Mouse (Mus musculus): ENCODE results near the gene Apoh.

DNA sequence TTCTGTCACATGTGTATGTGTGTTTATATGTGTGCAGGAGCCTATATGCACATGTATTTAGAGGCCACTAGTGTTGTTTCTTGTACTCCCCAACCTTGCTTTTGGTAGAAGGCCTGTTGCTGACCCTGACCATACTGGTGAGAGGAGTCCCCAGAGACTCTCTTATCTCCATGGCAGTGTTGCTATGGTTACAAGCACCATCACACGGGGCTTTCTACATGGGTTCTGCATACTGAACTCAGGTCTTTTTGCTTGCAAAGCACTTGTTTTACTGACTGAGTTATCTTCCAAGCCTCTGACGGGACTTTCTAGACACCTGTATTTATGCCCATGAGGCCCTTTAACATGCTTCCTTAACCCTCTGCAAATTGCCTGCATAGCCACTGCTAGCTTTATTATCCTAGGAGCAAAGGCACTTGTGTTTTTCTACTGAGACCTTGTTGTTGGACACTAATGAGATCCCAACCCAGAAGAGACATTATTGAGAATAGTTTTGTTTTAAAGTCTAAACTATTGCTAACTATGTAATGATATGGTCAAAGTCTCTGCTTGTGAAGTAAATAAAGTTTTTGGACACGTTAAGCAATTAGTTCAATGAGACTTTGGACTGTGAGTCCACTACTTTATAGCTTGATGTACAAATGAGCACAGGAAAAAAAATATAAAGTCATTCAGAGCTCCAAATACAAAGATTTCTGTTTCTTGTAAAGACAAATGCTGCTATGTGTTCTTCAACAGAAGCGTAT is 41.9 kb downstream of the Apoh start:
- TF ChIP-seq GATA1 (IDR thresholded peaks at IDR 0.05; ENCODE audit: low read length) (no peak), TAL1 (IDR thresholded peaks at IDR 0.05; ENCODE audit: low read length) (no peak)

All from erythroblast, embryonic 14.5 days (primary cell).